Mouse (Mus musculus): ENCODE results near the gene Praf2. TPM values are rescaled to one million over a fixed set of nuclear protein-coding genes. Genes with fewer than 3 reads are reported as not detected.
"Not testable (repeated sequence)": the region's sequence is repeated elsewhere in the genome, so short reads cannot be mapped to it uniquely, and the experiment has no call there.

The Praf2 gene
- polyA plus RNA-seq (2015; fragmentation: Nextera tagmentation; extraction: Ambion mirVana) = 60.3 and 61.4 TPM in 2 replicates

GRCm38 (mm10) chrX:7728215-7728921 is at the start of gene Praf2:
Praf2 (plus strand) TSS chrX:7728439.
- Histone ChIP-seq H3K4me3 (replicated peaks) (peak within 1 kb of the TSS; percentile 49), H3K4me1 (replicated peaks) (0 out of 2 replicates have a peak, but pooled peaks cover 3% of the 10 kb centered on the region), H3K9ac (peak within 1 kb of the TSS; percentile 39), H3K27ac (peak within 1 kb of the TSS; percentile 56; the same call in 1 of the 2 replicates), H3K27me3 (replicated peaks) (no peaks in the 10 kb centered on the region), H3K9me3 (no peaks in the 10 kb centered on the region), H3K36me3 (peaks cover 2% of the 10 kb centered on the region; the same call in 1 of the 2 replicates), H3K4me2 (replicated peaks) (peak within 1 kb of the TSS; percentile 52)
- ATAC-seq = peak; percentile 95
- 17% methylated on average over 42 of the region's 42 CpGs for WGBS

GRCm38 (mm10) chrX:7678986-7679385 is 49.3 kb upstream of the Praf2 start:
- Histone ChIP-seq H3K27me3 (replicated peaks) (no peaks in the 10 kb centered on the region), H3K9me3 (no peaks in the 10 kb centered on the region)

DNA sequence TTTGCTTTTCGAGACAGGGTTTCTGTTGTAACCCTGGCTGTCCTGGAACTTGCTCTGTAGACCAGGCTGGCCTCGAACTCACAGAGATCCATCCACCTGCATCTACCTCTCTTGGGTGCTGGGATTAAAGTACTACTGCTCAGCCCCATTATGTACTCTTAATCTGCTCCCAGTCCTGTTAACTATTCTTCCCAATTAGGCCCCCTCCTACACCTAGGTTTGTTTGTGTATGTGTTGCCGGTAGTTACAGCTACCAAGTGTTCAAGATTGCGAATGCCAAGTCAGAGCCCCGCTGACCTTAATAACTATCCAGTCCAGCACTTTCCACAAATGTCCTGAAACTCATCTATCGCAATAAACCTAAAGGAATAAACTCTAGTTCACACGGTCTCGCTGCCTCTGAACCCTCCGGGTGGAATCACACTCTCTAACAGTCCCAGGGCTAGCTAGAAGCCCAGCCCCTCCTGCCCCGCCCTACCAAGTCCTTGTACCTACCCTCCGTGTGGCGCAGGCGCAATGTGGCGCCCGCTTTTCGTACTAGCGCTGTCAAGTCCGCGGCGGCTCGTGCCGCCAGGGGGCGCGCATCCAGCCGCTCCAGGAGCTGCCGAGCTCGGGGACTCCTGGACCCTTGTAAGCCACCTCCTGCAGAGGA is 48.7 kb upstream of the Praf2 start:
- ATAC-seq = peak; percentile 96
- Histone ChIP-seq H3K27me3 (replicated peaks) (no peaks in the 10 kb centered on the region), H3K4me1 (replicated peaks) (no peaks in the 10 kb centered on the region), H3K36me3 (no peaks in the 10 kb centered on the region), H3K4me3 (replicated peaks) (peak overlapping the region; percentile 25), H3K27ac (no peak overlapping the region), H3K9me3 (no peaks in the 10 kb centered on the region), H3K4me2 (replicated peaks) (peak overlapping the region; percentile 64), H3K9ac (0 out of 2 replicates have a peak overlapping the region, but pooled peaks have one; percentile 26)
- 15% methylated on average over 27 of the region's 27 CpGs for WGBS

More at GRCm38 (mm10) chrX:7678986-7679385, 49.3 kb upstream of the Praf2 start:
- H3K4me2 ChIP-seq (replicated peaks) = no peak overlapping the region
- no peaks in the 10 kb centered on the region for H3K36me3 ChIP-seq
- WGBS = 42% methylated on average over 3 of the region's 3 CpGs
- ATAC-seq = no peak
- H3K9ac ChIP-seq = no peak overlapping the region
- H3K4me3 ChIP-seq (replicated peaks) = no peak overlapping the region
- no peak overlapping the region for H3K27ac ChIP-seq
- no peaks in the 10 kb centered on the region for H3K4me1 ChIP-seq (replicated peaks)

DNA sequence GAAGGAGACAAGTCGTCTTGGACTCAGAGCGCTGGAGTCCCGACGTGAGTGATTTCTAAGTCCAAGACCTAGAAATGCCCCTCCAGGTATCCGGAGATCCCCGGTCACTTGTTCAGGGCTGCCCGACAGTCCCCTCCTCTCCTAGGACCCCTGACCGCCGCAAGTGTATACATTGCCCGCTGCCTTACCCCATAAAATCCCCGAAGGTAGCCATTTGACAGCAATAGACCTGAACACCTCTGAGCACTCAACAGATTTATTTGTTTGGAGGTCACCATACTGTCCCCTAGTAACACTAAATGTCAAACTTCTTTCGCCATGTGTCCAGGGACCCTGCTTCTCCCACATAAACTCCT is 48.2 kb upstream of the Praf2 start:
- ATAC-seq = no peak
- WGBS = 23% methylated on average over 12 of the region's 12 CpGs
- peak overlapping the region; percentile 64 for H3K4me2 ChIP-seq (replicated peaks)
- no peaks in the 10 kb centered on the region for H3K36me3 ChIP-seq
- H3K4me3 ChIP-seq (replicated peaks) = peak overlapping the region; percentile 25
- H3K27ac ChIP-seq = no peak overlapping the region
- no peaks in the 10 kb centered on the region for H3K27me3 ChIP-seq (replicated peaks)
- no peaks in the 10 kb centered on the region for H3K9me3 ChIP-seq
- H3K4me1 ChIP-seq (replicated peaks) = no peaks in the 10 kb centered on the region
- 0 out of 2 replicates have a peak overlapping the region, but pooled peaks have one; percentile 26 for H3K9ac ChIP-seq

DNA sequence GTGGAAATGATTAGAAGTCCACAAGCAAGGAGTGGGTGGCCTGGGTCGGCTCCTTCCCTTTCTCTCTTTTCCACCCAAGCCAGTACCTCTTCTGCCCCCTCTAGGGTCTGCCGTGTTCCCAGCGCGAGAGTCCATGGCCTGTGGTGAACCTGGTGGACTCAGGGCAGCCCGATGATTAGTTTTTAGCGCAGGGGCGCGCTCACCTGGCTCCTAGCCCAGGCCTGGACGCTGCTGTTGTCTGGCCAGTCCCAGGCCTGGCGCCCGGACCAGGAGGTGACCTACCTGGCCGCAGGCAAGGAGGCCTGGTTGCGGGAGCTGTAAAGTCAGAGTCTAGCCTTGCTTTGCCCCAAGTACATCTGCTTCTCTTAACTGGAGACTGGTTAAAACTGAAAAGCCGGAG is 47.4 kb upstream of the Praf2 start, which contains the start of gene Magix:
Gene Magix (minus strand): TSS at position 388 of the 400 bp plus-strand sequence.
- no peak for ATAC-seq
- H3K36me3 ChIP-seq = no peaks in the 10 kb centered on the region
- peak within 1 kb of the TSS; percentile 64 for H3K4me2 ChIP-seq (replicated peaks)
- H3K9ac ChIP-seq = 0 out of 2 replicates have a peak within 1 kb of the TSS, but pooled peaks have one; percentile 26
- H3K4me3 ChIP-seq (replicated peaks) = peak within 1 kb of the TSS; percentile 25
- H3K27ac ChIP-seq = no peak within 1 kb of the TSS
- 63% methylated on average over 14 of the region's 14 CpGs for WGBS
- H3K27me3 ChIP-seq (replicated peaks) = no peaks in the 10 kb centered on the region
- H3K4me1 ChIP-seq (replicated peaks) = no peaks in the 10 kb centered on the region
- no peaks in the 10 kb centered on the region for H3K9me3 ChIP-seq

GRCm38 (mm10) chrX:7688321-7688720 is 39.9 kb upstream of the Praf2 start:
- no peaks in the 10 kb centered on the region for H3K9me3 ChIP-seq
- no peak overlapping the region for H3K27ac ChIP-seq
- no peaks in the 10 kb centered on the region for H3K4me1 ChIP-seq (replicated peaks)
- no peaks in the 10 kb centered on the region for H3K36me3 ChIP-seq
- H3K27me3 ChIP-seq (replicated peaks) = no peaks in the 10 kb centered on the region
- 98% methylated on average over 2 of the region's 2 CpGs for WGBS
- H3K4me2 ChIP-seq (replicated peaks) = no peak overlapping the region
- H3K9ac ChIP-seq = no peak overlapping the region
- no peak for ATAC-seq
- H3K4me3 ChIP-seq (replicated peaks) = no peak overlapping the region

DNA sequence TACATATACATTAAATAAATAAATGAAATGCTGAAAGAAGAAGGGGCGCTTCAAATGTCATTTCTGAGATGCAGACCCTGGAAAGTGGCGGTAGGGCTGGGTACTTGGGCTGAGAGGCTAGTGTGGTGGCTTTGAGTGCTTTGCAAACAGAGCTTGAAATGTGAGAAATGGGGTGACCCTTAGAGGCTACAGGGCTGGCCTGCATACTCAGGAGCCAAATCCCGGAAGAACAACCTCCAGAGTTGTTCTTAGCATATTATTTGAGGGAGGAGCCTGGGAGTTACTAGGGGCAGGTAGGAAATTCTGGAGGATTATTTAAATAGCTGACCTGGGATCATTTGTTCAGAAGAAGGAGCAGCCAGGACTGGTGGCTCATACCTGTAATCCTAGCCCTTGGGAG is 37.8 kb upstream of the Praf2 start:
- Histone ChIP-seq H3K4me2 (replicated peaks) (no peak overlapping the region), H3K36me3 (no peaks in the 10 kb centered on the region), H3K9me3 (no peaks in the 10 kb centered on the region), H3K27ac (no peak overlapping the region), H3K4me1 (replicated peaks) (no peaks in the 10 kb centered on the region), H3K9ac (no peak overlapping the region), H3K27me3 (replicated peaks) (no peaks in the 10 kb centered on the region), H3K4me3 (replicated peaks) (no peak overlapping the region)
- 55% methylated on average over 3 of the region's 3 CpGs for WGBS
- ATAC-seq = no peak

DNA sequence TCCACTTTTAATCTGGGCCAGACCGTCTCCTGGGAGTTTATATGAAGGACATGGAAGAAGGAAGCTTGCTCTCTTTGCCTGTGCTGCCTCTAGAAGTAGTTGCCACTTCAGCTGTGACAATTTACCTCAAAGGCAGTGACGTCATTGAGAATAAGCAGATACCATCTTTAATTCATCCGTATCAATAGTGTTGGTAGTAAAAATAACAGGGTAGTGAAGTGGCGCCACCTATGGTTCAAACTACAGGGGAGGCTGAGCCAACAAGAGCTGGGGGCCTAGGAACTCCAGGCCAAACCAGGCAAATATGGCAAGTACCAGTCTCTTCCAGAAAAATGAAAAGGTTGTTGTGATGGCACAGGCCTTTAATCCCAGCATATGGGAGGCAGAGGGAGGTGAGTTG is 35.4 kb upstream of the Praf2 start:
- WGBS = 37% methylated on average over 4 of the region's 4 CpGs

DNA sequence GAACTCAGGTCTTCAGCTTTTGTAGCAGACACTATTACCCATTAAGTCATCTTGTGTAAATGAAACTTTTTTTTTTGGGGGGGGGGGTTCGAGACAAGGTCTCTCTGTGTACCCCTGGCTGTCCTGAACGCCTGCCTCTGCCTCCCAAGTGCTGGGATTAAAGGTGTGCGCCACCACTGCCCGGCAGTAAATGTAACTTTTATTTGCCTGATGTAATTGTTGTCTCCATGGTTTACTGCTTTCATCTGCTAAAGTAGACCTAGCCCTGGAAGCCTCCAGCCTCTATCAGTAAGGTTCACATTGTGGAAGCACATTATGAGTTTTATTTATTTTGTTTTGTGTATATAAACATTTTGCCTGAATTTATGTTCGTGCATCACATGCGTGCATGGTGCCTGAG is 31.7 kb upstream of the Praf2 start:
- WGBS = 38% methylated on average over 6 of the region's 6 CpGs
- Histone ChIP-seq H3K4me3 (replicated peaks) (peak overlapping the region; percentile 52; the same call in 1 of the 2 replicates), H3K36me3 (no peaks in the 10 kb centered on the region), H3K9me3 (no peaks in the 10 kb centered on the region), H3K27ac (no peak overlapping the region), H3K9ac (no peak overlapping the region), H3K4me1 (replicated peaks) (no peaks in the 10 kb centered on the region), H3K27me3 (replicated peaks) (no peaks in the 10 kb centered on the region), H3K4me2 (replicated peaks) (peak overlapping the region; percentile 39)
- ATAC-seq = peak; percentile 46

More for the DNA sequence above, 35.4 kb upstream of the Praf2 start:
- H3K27ac ChIP-seq = no peak overlapping the region
- no peaks in the 10 kb centered on the region for H3K9me3 ChIP-seq
- H3K36me3 ChIP-seq = no peaks in the 10 kb centered on the region
- H3K4me2 ChIP-seq (replicated peaks) = no peak overlapping the region
- no peaks in the 10 kb centered on the region for H3K27me3 ChIP-seq (replicated peaks)
- no peaks in the 10 kb centered on the region for H3K4me1 ChIP-seq (replicated peaks)
- H3K9ac ChIP-seq = no peak overlapping the region
- ATAC-seq = no peak
- H3K4me3 ChIP-seq (replicated peaks) = no peak overlapping the region

DNA sequence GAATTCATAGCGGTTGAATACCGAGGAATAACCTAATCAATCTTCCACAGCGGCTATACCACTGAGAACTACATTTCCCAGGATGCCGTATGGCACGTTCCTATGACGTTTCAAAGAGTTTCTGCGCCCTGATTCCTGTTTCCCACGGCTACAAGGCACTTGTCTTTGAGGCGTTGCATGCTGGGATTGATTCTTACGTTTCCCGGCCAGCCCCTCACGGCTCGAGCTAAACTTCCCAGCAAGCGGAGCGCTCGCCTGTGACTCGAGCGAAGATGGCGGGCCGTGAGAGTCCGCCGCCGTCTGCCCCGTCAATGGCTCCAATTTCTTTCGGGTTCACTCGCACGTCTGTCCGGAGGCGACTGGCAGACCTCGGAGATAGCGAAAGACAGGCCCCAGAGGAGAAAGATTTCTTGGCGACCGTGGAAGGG is 31.3 kb upstream of the Praf2 start, which contains the start of gene Gpkow:
Gene Gpkow (plus strand): TSS at position 178 of the 428 bp plus-strand sequence.
- 14% methylated on average over 33 of the region's 33 CpGs for WGBS
- Histone ChIP-seq H3K9me3 (no peaks in the 10 kb centered on the region), H3K27ac (0 out of 2 replicates have a peak within 1 kb of the TSS, but pooled peaks have one; percentile 22), H3K4me3 (replicated peaks) (peak within 1 kb of the TSS; percentile 52), H3K9ac (peak within 1 kb of the TSS; percentile 50), H3K4me2 (replicated peaks) (peak within 1 kb of the TSS; percentile 53), H3K27me3 (replicated peaks) (no peaks in the 10 kb centered on the region), H3K4me1 (replicated peaks) (no peaks in the 10 kb centered on the region), H3K36me3 (no peaks in the 10 kb centered on the region)
- peak; percentile 96 for ATAC-seq

DNA sequence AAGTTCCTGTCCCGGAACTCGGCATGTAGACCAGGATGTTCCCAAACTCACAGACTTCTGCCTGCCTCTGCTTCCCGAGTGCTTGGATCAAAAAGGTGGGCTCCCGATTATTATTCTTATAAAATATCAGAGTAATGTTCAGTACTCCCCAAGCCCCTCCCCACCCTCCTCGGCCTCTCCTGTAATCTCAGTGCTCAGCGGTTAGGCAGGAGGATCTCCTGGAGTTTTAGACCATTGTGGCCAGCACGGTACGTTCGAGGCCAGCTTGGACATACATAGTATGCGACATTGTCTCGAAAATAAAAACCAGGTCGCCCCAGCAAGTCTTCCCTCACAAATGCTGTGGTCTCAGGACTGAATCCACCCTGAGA is 14.5 kb upstream of the Praf2 start:
- not testable (repeated sequence) for H3K4me1 ChIP-seq (replicated peaks); H3K36me3 ChIP-seq; H3K27me3 ChIP-seq (replicated peaks); ATAC-seq; H3K27ac ChIP-seq; H3K9me3 ChIP-seq
- WGBS = 21% methylated on average over 6 of the region's 12 CpGs
- 0 out of 2 replicates have a peak overlapping the region, but pooled peaks have one; percentile 20 for H3K9ac ChIP-seq
- peak overlapping the region; percentile 30 for H3K4me3 ChIP-seq (replicated peaks)
- peak overlapping the region; percentile 41 for H3K4me2 ChIP-seq (replicated peaks)

GRCm38 (mm10) chrX:7714135-7714899 is 13.9 kb upstream of the Praf2 start, which contains the start of gene Wdr45:
Wdr45 (plus strand) TSS chrX:7714333.
- peak; percentile 98 for ATAC-seq
- not testable (repeated sequence) for H3K4me1 ChIP-seq (replicated peaks); H3K27ac ChIP-seq; H3K36me3 ChIP-seq; H3K27me3 ChIP-seq (replicated peaks); H3K9me3 ChIP-seq
- Histone ChIP-seq H3K4me3 (replicated peaks) (peak within 1 kb of the TSS; percentile 30), H3K9ac (0 out of 2 replicates have a peak within 1 kb of the TSS, but pooled peaks have one; percentile 20), H3K4me2 (replicated peaks) (peak within 1 kb of the TSS; percentile 41)
- WGBS = 23% methylated on average over 53 of the region's 60 CpGs

Data from intestine, embryonic 15.5 days (tissue).